Mouse (Mus musculus): ENCODE data around the gene Rgs6. TPM values are rescaled to one million over a fixed set of nuclear protein-coding genes. Genes with fewer than 3 reads are reported as not detected.

The Rgs6 gene
- total RNA-seq, 2 experiments from 2014 or later, result 9.9 to 10.5 TPM

DNA sequence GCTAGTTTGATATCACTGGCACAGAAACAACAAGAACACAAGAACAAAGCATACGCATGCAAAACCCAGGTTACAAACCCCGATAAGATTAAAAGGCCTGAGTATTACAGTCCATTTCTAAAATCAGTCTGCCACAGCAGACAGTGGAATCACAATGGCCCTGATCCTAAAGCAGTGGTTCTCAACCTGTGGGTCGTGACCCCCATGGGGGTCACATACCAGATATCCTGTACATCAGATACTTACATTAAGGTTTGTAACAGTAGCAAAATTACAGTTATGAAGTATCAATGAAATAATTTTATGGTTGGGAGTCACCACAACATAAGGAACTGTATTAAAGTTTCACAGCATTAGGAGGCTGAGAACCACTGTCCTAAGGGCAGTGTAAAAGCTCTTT, 488.1 kb downstream of the Rgs6 start:
- no peak for DNase-seq (ENCODE audit: low spot score in 2 of 2)

GRCm38 (mm10) chr12:83077486-83077885, 489.4 kb downstream of the Rgs6 start:
- no peak for DNase-seq (ENCODE audit: low spot score in 2 of 2)

DNA sequence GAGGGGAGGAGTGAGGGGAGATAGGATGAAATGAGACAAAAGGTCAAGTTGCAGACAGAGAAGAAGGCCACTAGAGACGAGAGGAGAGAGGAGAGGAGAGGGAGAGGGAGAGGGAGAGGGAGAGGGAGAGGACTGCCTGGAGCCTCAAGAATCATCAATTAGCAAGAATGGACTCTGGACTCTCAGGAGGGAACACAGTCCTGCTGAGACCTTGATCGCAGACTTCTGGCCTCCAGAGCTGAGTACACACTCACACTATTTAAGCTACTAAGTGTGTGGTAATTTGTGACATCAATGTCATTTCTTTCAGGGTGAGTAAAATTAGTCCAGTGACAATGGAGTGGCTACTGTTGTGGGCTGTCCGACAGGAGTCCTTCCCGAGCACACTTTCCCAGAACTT, 495.3 kb downstream of the Rgs6 start:
- DNase-seq (ENCODE audit: low spot score in 2 of 2), result no peak

GRCm38 (mm10) chr12:83084614-83085013, 496.5 kb downstream of the Rgs6 start:
- DNase-seq (ENCODE audit: low spot score in 2 of 2), result no peak

- no peak for DNase-seq (ENCODE audit: low spot score in 2 of 2)
These were observed 498.9 kb downstream of the Rgs6 start for GRCm38 (mm10) chr12:83087010-83087409.

DNA sequence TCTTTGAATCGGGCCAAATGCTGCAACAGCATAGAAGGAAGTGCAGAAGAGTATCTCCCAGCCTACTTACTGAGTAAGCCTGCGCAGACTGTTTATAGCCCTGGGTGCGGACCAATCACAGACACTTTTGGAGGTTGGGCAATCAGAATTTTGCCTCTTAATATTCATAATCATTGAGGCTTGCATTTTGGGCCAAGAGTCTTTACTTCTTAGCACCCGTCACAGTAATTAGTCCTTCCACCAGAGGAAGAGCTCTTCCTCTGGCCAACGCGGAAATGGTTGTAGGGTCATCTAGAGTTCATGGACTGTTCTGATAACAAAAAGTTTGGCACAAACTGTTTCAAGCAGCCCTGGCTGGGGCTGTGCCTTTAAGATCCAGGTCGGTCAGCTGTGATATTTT, 499.5 kb downstream of the Rgs6 start:
- no peak for DNase-seq (ENCODE audit: low spot score in 2 of 2)

GRCm38 (mm10) chr12:83092001-83092400, 503.9 kb downstream of the Rgs6 start:
- no peak for DNase-seq (ENCODE audit: low spot score in 2 of 2)

DNA sequence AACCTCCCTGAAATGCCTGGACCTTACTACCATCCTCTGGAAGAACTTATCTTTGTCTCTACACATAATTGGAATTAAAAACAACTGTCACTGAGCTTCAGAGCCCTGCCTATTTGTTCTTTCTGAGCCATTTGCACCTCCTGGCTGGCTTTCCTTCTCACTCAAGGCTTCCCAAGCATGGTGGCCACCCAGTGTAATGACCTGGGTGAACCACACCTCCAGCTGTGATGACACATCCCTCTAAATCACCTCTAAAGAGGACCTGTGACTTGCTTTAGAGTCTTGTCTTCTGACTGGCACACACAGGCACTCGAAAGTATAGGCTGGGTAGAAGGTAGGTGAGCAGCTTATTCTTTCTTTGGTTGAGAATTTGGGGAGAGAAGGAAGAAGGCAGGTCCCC, 509.7 kb downstream of the Rgs6 start:
- DNase-seq (ENCODE audit: low spot score in 2 of 2), result no peak

DNA sequence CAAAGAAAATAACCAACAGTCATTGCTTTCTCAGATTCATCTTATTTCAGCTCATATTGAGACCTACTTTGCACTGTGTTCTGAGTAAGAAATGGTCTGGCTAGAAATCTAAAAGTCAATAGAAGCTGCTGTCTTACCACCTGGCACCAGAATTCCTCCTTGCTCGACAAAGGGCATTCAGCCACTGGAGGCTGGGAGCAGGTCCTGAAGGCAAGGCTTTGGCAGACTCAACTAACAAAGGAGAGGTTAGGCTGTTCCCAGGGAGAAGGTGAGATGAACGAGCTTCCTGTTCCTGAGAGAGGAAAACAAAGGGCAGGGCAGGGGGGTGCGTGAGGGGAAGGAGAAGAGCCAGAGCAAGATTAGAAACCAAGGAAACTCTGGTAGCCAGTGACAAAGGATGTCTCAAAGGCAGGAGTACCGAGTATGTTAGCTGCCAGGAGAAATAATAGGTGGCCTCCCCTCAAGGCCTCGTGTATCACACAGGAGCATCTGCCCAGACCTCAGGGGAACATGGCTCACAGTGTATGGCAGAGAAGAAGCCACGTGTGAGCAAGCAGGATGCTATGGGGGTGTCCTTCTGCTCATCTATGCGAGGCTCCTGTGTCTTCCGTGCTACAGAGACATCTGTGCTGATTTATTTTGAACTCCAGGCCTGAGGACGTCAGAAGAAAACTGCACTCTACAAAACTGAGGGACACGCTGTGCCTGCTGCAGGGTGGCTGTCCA, 510.7 kb downstream of the Rgs6 start:
- no peak for DNase-seq (ENCODE audit: low spot score in 2 of 2)

- no peak for DNase-seq (ENCODE audit: low spot score in 2 of 2)
These were observed 511.8 kb downstream of the Rgs6 start for GRCm38 (mm10) chr12:83099920-83100319.

GRCm38 (mm10) chr12:83100413-83100812, 512.3 kb downstream of the Rgs6 start:
- DNase-seq (ENCODE audit: low spot score in 2 of 2), result no peak

DNA sequence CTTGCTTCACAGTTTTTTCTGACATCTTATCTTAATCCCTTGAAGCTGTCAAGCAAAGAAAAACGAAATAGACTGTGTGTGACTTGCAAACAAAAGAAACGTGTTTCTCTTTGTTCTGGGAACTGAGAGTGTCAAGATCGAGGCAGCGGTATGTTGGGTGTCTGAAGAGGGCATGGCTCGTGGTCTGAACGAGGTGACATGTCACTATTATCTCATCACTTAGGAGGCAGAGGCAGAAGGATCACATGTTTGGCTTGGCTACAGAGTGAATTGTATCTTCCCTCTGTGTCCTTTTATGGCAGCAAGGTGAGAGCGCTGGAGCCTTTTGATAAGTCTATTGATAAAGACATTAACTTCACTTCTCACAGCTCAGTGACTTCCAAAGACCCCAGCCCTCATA, 512.8 kb downstream of the Rgs6 start:
- DNase-seq (ENCODE audit: low spot score in 2 of 2), result no peak

- no peak for DNase-seq (ENCODE audit: low spot score in 2 of 2)
These were observed 517.5 kb downstream of the Rgs6 start for GRCm38 (mm10) chr12:83105514-83106119.

DNA sequence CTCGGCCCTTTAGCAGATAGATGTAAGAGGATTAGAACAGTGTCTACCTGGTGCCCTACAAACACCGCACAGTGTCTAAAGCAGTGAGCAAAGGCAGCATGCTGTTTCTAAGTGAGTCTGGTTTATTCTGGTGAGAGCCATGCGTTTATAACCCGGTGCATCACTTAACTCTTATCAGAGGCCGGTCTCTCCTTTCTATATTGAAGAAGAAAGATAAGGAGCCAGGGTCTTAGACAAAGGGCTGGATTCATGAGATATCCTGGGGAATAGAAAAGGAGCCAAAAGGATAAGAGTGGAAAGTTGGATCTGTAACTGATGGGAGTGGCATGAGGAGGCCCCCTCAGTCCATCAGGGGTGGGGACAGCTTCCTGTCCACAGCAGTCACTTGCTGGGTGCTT, 518.0 kb downstream of the Rgs6 start:
- no peak for DNase-seq (ENCODE audit: low spot score in 2 of 2)

DNA sequence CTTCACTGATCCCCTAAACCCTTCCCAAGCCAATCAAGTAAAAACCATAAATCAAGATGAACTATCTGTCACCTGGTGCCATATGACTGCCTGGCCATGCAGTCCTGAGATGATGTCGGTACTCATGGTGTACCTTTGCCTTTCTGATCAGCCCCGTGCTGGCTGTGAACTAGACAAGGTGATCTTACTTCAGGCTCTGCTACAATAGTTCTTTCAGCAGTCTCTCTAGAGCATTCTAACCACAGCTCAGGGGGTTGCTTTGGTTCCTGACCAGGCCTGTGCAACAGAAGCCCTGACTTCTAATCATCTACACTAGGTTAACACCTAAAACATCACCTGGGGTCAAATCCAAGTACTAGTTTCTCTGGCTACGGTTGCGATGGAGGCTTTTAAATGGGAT, 521.4 kb downstream of the Rgs6 start:
- DNase-seq (ENCODE audit: low spot score in 2 of 2), result no peak

DNA sequence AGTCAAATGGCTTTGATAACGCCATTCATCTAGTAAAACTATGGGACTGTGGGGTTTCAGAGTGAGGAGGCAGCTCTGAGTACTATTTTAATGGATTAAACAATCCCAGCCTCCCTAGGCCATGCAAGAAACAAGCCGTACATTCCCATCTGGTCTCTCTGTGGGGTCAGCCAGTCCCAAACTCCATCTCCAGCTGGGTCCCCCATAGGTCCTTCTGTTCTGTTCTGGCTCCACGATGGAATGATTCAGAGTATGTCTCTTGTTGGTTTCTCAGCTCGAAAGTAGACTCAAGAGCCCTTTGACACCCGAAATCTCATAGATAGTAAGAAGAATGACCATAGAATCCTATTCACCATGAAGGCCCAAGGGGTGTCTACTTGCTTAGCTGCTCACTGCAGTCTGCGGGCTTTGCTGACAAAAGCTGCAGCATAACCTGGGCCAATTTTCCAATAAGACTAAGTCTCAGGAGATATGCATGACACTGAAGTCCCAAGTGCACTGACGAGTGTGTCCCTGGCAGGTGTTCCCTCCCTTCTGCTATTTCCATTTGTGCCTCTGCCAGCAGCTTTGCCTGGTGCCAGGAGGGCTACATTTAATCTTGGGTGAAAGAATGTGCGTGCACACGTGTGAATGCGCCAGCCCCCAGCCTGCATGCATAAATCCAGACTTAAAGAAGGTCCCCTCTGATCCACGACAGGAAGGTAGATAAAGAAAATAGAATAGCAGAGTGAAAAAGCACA, 522.0 kb downstream of the Rgs6 start:
- DNase-seq (ENCODE audit: low spot score in 2 of 2), result peak in 1 of 2 experiments; percentile 54

GRCm38 (mm10) chr12:83110711-83111110, 522.6 kb downstream of the Rgs6 start:
- no peak for DNase-seq (ENCODE audit: low spot score in 2 of 2)

DNA sequence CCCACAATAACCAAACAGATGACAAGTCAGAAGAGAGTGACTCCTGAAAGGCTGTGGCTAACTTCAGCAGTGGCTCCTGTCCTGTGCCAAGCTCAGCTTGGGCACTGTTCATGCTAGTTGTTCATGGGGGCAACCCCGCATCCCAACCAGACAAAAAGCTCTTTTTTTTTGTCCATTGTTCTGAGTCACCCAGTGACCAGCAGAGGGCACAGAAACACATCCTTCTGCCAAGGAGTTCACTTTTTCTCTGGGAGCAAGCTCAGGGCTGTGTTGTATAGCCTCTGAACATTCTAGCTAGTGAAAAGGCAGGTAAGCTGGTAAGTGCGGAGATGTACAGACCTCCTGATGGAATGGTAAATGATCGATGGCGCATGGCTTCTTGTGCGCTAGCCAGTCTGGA, 524.2 kb downstream of the Rgs6 start:
- DNase-seq (ENCODE audit: low spot score in 2 of 2), result no peak

GRCm38 (mm10) chr12:83112901-83113628, 525.0 kb downstream of the Rgs6 start:
- DNase-seq (ENCODE audit: low spot score in 2 of 2), result no peak

DNA sequence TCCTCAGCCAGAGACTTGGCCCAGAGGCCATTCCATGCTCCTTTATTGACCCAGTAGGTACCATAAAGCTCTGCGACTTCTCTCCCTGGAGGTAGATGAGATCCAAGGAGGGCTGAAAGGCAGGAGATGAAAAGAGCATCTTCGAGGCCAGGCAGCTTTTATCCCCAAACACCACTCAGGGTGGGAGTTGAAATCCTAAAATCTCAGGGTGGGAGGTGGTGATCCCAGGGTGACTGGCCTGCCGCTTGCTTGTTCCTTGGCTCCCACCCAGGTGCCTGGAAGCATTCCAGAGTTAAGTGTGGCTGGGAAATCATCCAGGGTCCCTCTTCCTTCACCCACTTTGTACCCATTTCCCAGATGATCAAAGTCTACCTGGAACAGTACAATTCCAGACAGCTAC, 525.9 kb downstream of the Rgs6 start:
- no peak for DNase-seq (ENCODE audit: low spot score in 2 of 2)

DNA sequence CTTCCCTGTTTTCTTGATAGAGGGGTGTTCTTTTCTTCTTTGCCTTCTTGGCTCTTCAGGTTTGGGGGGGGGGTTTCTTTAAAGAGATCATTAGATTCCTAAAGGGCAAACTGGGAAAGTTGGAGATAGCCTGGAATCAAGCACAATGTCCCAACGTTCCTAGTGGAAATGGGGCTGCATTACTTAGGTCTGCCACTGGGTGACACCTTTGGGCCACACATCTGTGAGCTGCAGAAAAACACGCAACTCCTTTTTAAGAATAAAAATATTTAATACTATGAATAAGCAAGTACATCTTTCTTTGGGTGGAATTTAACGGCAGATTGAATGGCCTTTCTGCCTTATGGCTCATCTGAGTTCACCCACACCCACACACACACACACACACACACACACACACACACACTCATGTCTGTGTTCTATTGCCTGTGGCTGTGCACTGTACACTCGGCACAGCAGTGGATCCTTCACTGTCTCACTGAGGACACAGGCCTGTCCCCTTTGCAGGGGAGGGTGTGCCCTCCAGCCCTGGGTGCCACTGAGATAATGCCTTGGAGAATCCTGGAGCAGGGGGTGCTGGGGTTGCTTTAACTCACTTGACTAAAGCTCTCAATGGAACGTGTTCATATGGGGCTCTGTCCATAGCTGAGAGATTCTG, 526.4 kb downstream of the Rgs6 start:
- DNase-seq (ENCODE audit: low spot score in 2 of 2), result peak; percentile 66 to 90

Measured in layer of hippocampus, adult 18-20 months (tissue).